Mouse (Mus musculus): ENCODE measurements around the gene Gm17622.

Gene Gm17622

GRCm38 (mm10) chr13:96511893-96512292 is 21.4 kb downstream of the Gm17622 start:
- DNase-seq = peak; percentile 10

- DNase-seq = no peak
These were observed 23.8 kb downstream of the Gm17622 start for GRCm38 (mm10) chr13:96514154-96514942.

GRCm38 (mm10) chr13:96516249-96516648 is 25.7 kb downstream of the Gm17622 start:
- DNase-seq = no peak

GRCm38 (mm10) chr13:96517335-96517734 is 26.8 kb downstream of the Gm17622 start:
- no peak for DNase-seq

- DNase-seq = no peak
These were observed 30.8 kb downstream of the Gm17622 start for GRCm38 (mm10) chr13:96521294-96521693.

GRCm38 (mm10) chr13:96527022-96527421 is 36.5 kb downstream of the Gm17622 start:
- no peak for DNase-seq

- DNase-seq = no peak
These were observed 37.3 kb downstream of the Gm17622 start for GRCm38 (mm10) chr13:96527856-96528255.

- DNase-seq = no peak
These were observed 38.2 kb downstream of the Gm17622 start for GRCm38 (mm10) chr13:96528776-96529175.

GRCm38 (mm10) chr13:96529542-96529941 is 39.0 kb downstream of the Gm17622 start:
- DNase-seq = no peak

GRCm38 (mm10) chr13:96530064-96530463 is 39.5 kb downstream of the Gm17622 start:
- DNase-seq = no peak

GRCm38 (mm10) chr13:96532176-96532575 is 41.6 kb downstream of the Gm17622 start:
- DNase-seq = no peak

GRCm38 (mm10) chr13:96533742-96534141 is 43.2 kb downstream of the Gm17622 start:
- DNase-seq = no peak

- no peak for DNase-seq
These were observed 46.5 kb downstream of the Gm17622 start for GRCm38 (mm10) chr13:96536821-96537572.

GRCm38 (mm10) chr13:96538103-96538502 is 47.6 kb downstream of the Gm17622 start:
- no peak for DNase-seq
